In genomic region chr10:127171631-127172200, GRCm38 (mm10) we compare ENCODE assay signal across 6 mouse cellular contexts.
"Had no signal": no experiment of that assay in that cellular context is flagged by ENCODE, and none has a peak within 500 bp of the region (broad histone marks: within the 10 kb centered on the region; RNA-seq: fewer than 3 reads in every experiment).

No protein-coding gene starts in this region.

- H3K36me3 ChIP-seq: limb, embryonic 13.5 days had no signal

- DNase-seq: retina, postnatal 1 day had no signal

- H3K27ac ChIP-seq: kidney, postnatal 0 days; layer of hippocampus, adult 2 months; limb, embryonic 13.5 days; liver, embryonic 15.5 days; neural tube, embryonic 13.5 days had no signal

- H3K9ac ChIP-seq: limb, embryonic 13.5 days; neural tube, embryonic 13.5 days had no signal

- H3K9me3 ChIP-seq: limb, embryonic 13.5 days; liver, embryonic 15.5 days; neural tube, embryonic 13.5 days had no signal
